Mouse (Mus musculus) intestine, embryonic 15.5 days (tissue): ENCODE results near the gene Slu7. TPM values are rescaled to one million over a fixed set of nuclear protein-coding genes. Genes with fewer than 3 reads are reported as not detected.
A peak's percentile ranks its signal among the peaks of the same experiment; 100 is the strongest.

Experiments
- ATAC-seq: fragments of 200-750 bp; cut with Nextera tagmentation; 2 replicates; pipeline ENCODE4 v1.8.0; 2017; ENCODE audit warnings: moderate TSS enrichment, moderate library complexity
- H3K27ac ChIP-seq: fragments of 300-500 bp; sonication (generic); 2 replicates; pipeline ENCODE4 v1.5.1; 2015; ENCODE audit warnings: mild to moderate bottlenecking, inconsistent platforms
- H3K27me3 ChIP-seq: fragments of 300-500 bp; sonication (generic); replicated peaks from 2 replicates; pipeline ENCODE4 v1.6.1; 2015; ENCODE audit warnings: inconsistent platforms
- H3K36me3 ChIP-seq: fragments of 300-500 bp; sonication (generic); 2 replicates; pipeline ENCODE4 v1.6.1; 2015; ENCODE audit warnings: inconsistent platforms
- H3K4me1 ChIP-seq: fragments of 300-500 bp; sonication (generic); replicated peaks from 2 replicates; pipeline ENCODE4 v1.6.1; 2015; ENCODE audit warnings: inconsistent platforms
- H3K4me2 ChIP-seq: fragments of 300-500 bp; sonication (generic); replicated peaks from 2 replicates; pipeline ENCODE4 v1.6.1; 2015; ENCODE audit warnings: mild to moderate bottlenecking, inconsistent platforms
- H3K4me3 ChIP-seq: fragments of 300-500 bp; sonication (generic); replicated peaks from 2 replicates; pipeline ENCODE4 v1.5.1; 2015; ENCODE audit warnings: inconsistent platforms
- H3K9ac ChIP-seq: fragments of 300-500 bp; sonication (generic); 2 replicates; pipeline ENCODE4 v1.6.1; 2015; ENCODE audit warnings: inconsistent platforms
- H3K9me3 ChIP-seq: fragments of 300-500 bp; sonication (generic); 2 replicates; pipeline ENCODE4 v1.6.1; 2016; ENCODE audit warnings: inconsistent platforms
- WGBS: fragments of 180-500 bp; shearing (Covaris S2); methylation state at CpG from one replicate; pipeline ENCODE4 v1.1.7; 2015; 5-methylcytosine and 5-hydroxymethylcytosine counted together
- polyA plus RNA-seq: library from polyadenylated mRNA; unstranded; fragments of >200 nt; fragmentation: Nextera tagmentation; extraction: Ambion mirVana; gene quantifications from 2 replicates; pipeline ENCODE4 v1.2.1, GENCODE M21; 2015

Gene Slu7
- polyA plus RNA-seq: 44.1 and 48.0 TPM in 2 replicates

- 8% methylated on average over 38 of the region's 38 CpGs for WGBS
- Histone ChIP-seq H3K27me3 (no peaks in the 10 kb centered on the region), H3K36me3 (peaks cover 12% of the 10 kb centered on the region), H3K27ac (0 out of 2 replicates have a peak within 1 kb of the TSS, but pooled peaks have one; percentile 37), H3K9ac (peak within 1 kb of the TSS; percentile 70), H3K4me3 (peak within 1 kb of the TSS; percentile 83), H3K4me1 (peaks cover 3% of the 10 kb centered on the region; the same call in 1 of the 2 replicates), H3K9me3 (no peaks in the 10 kb centered on the region), H3K4me2 (peak within 1 kb of the TSS; percentile 56)
- peak; percentile 92 for ATAC-seq
These were observed at the start of gene Slu7 for GRCm38 (mm10) chr11:43433254-43434023. TSS of gene Slu7 (plus strand) at chr11:43433744.

- Histone ChIP-seq H3K9ac (peak overlapping the region; percentile 39), H3K27me3 (no peaks in the 10 kb centered on the region), H3K9me3 (no peaks in the 10 kb centered on the region), H3K36me3 (no peaks in the 10 kb centered on the region), H3K27ac (peak overlapping the region; percentile 48; the same call in 1 of the 2 replicates), H3K4me1 (peaks cover 5% of the 10 kb centered on the region; the same call in 1 of the 2 replicates), H3K4me3 (peak overlapping the region; percentile 35), H3K4me2 (peak overlapping the region; percentile 78)
- ATAC-seq: peak; percentile 91
- WGBS: under 1% methylated on average over 18 of the region's 18 CpGs
These were observed 48.4 kb upstream of the Slu7 start for GRCm38 (mm10) chr11:43385055-43385649.

- no peak overlapping the region for H3K27ac ChIP-seq
- peaks cover 5% of the 10 kb centered on the region; the same call in 1 of the 2 replicates for H3K4me1 ChIP-seq
- no peaks in the 10 kb centered on the region for H3K9me3 ChIP-seq
- no peaks in the 10 kb centered on the region for H3K36me3 ChIP-seq
- peak overlapping the region; percentile 78 for H3K4me2 ChIP-seq
- no peak for ATAC-seq
- WGBS: 6% methylated on average over 8 of the region's 8 CpGs
- H3K9ac ChIP-seq: peak overlapping the region; percentile 39
- peak overlapping the region; percentile 35 for H3K4me3 ChIP-seq
- H3K27me3 ChIP-seq: no peaks in the 10 kb centered on the region
These were observed 47.8 kb upstream of the Slu7 start for GRCm38 (mm10) chr11:43385716-43386115.

GRCm38 (mm10) chr11:43387004-43387880 is 46.3 kb upstream of the Slu7 start:
- no peak overlapping the region for H3K9ac ChIP-seq
- peaks cover 5% of the 10 kb centered on the region; the same call in 1 of the 2 replicates for H3K4me1 ChIP-seq
- no peaks in the 10 kb centered on the region for H3K36me3 ChIP-seq
- no peaks in the 10 kb centered on the region for H3K27me3 ChIP-seq
- 89% methylated on average over 14 of the region's 14 CpGs for WGBS
- H3K4me2 ChIP-seq: no peak overlapping the region
- no peaks in the 10 kb centered on the region for H3K9me3 ChIP-seq
- H3K27ac ChIP-seq: no peak overlapping the region
- ATAC-seq: no peak
- no peak overlapping the region for H3K4me3 ChIP-seq

- H3K4me2 ChIP-seq: no peak overlapping the region
- no peaks in the 10 kb centered on the region for H3K36me3 ChIP-seq
- peaks cover 5% of the 10 kb centered on the region; the same call in 1 of the 2 replicates for H3K4me1 ChIP-seq
- no peak overlapping the region for H3K4me3 ChIP-seq
- H3K27me3 ChIP-seq: no peaks in the 10 kb centered on the region
- no peak overlapping the region for H3K27ac ChIP-seq
- H3K9me3 ChIP-seq: no peaks in the 10 kb centered on the region
- WGBS: 72% methylated on average over 21 of the region's 21 CpGs
- no peak overlapping the region for H3K9ac ChIP-seq
- no peak for ATAC-seq
These were observed 45.1 kb upstream of the Slu7 start for GRCm38 (mm10) chr11:43388122-43389097.

GRCm38 (mm10) chr11:43389118-43389517 is 44.4 kb upstream of the Slu7 start:
- no peak for ATAC-seq
- Histone ChIP-seq H3K9me3 (no peaks in the 10 kb centered on the region), H3K27ac (no peak overlapping the region), H3K27me3 (no peaks in the 10 kb centered on the region), H3K36me3 (no peaks in the 10 kb centered on the region), H3K4me3 (no peak overlapping the region), H3K4me1 (peaks cover 5% of the 10 kb centered on the region; the same call in 1 of the 2 replicates), H3K4me2 (no peak overlapping the region), H3K9ac (no peak overlapping the region)
- 89% methylated on average over 7 of the region's 7 CpGs for WGBS

- ATAC-seq: no peak
- WGBS: 33% methylated on average over 2 of the region's 2 CpGs
- no peaks in the 10 kb centered on the region for H3K27me3 ChIP-seq
- H3K36me3 ChIP-seq: no peaks in the 10 kb centered on the region
- no peaks in the 10 kb centered on the region for H3K9me3 ChIP-seq
- H3K4me3 ChIP-seq: no peak overlapping the region
- no peak overlapping the region for H3K4me2 ChIP-seq
- no peaks in the 10 kb centered on the region for H3K4me1 ChIP-seq
- no peak overlapping the region for H3K9ac ChIP-seq
- no peak overlapping the region for H3K27ac ChIP-seq
These were observed 40.8 kb upstream of the Slu7 start for GRCm38 (mm10) chr11:43392757-43393156.

- no peaks in the 10 kb centered on the region for H3K4me1 ChIP-seq
- H3K36me3 ChIP-seq: no peaks in the 10 kb centered on the region
- no peak overlapping the region for H3K9ac ChIP-seq
- no peak overlapping the region for H3K4me3 ChIP-seq
- 90% methylated on average over 4 of the region's 4 CpGs for WGBS
- no peak overlapping the region for H3K27ac ChIP-seq
- H3K27me3 ChIP-seq: no peaks in the 10 kb centered on the region
- ATAC-seq: no peak
- H3K4me2 ChIP-seq: no peak overlapping the region
- H3K9me3 ChIP-seq: no peaks in the 10 kb centered on the region
These were observed 40.2 kb upstream of the Slu7 start for GRCm38 (mm10) chr11:43393325-43393724.

GRCm38 (mm10) chr11:43395073-43395948 is 38.2 kb upstream of the Slu7 start:
- no peak overlapping the region for H3K4me3 ChIP-seq
- WGBS: 70% methylated on average over 14 of the region's 14 CpGs
- H3K4me1 ChIP-seq: no peaks in the 10 kb centered on the region
- no peaks in the 10 kb centered on the region for H3K9me3 ChIP-seq
- no peak overlapping the region for H3K27ac ChIP-seq
- H3K36me3 ChIP-seq: no peaks in the 10 kb centered on the region
- no peaks in the 10 kb centered on the region for H3K27me3 ChIP-seq
- no peak overlapping the region for H3K4me2 ChIP-seq
- H3K9ac ChIP-seq: no peak overlapping the region
- no peak for ATAC-seq

- 88% methylated on average over 4 of the region's 4 CpGs for WGBS
- Histone ChIP-seq H3K9ac (no peak overlapping the region), H3K4me1 (no peaks in the 10 kb centered on the region), H3K36me3 (no peaks in the 10 kb centered on the region), H3K4me2 (no peak overlapping the region), H3K27me3 (no peaks in the 10 kb centered on the region), H3K9me3 (no peaks in the 10 kb centered on the region), H3K27ac (no peak overlapping the region), H3K4me3 (no peak overlapping the region)
- no peak for ATAC-seq
These were observed 37.3 kb upstream of the Slu7 start for GRCm38 (mm10) chr11:43396246-43396645.
